In genomic region chr1:88575917-88576669, GRCm38 (mm10) we compare ENCODE assay signal across 7 mouse cellular contexts.
A peak's percentile ranks its signal among the peaks of the same experiment; 100 is the strongest.
DNase-seq lines count a peak whose midpoint lies in the region; ATAC-seq and TF ChIP-seq lines count a peak whose summit lies in the region.

No protein-coding gene starts in this region.

- H3K4me2 ChIP-seq in liver, embryonic 12.5 days: peak overlapping the region; percentile 50

- H3K36me3 ChIP-seq in G1E (replicated peaks): no peaks in the 10 kb centered on the region
- H3K36me3 ChIP-seq in liver, embryonic 12.5 days: no peaks in the 10 kb centered on the region
- no peaks in the 10 kb centered on the region for H3K36me3 ChIP-seq in spleen, adult 2 months (ENCODE audit: control insufficient read depth, insufficient read depth, low read length)

- H3K4me1 ChIP-seq in G1E (ENCODE audit: insufficient read depth, low read depth, low read length): peaks cover 13% of the 10 kb centered on the region
- peaks cover 11% of the 10 kb centered on the region; the same call in 1 of the 2 replicates for H3K4me1 ChIP-seq in liver, embryonic 12.5 days
- peaks cover 16% of the 10 kb centered on the region; the same call in 1 of the 2 replicates for H3K4me1 ChIP-seq in spleen, adult 2 months (ENCODE audit: control insufficient read depth, insufficient read depth, insufficient read length)

- DNase-seq in G1E (ENCODE audit: low spot score): no peak
- DNase-seq in spleen, adult 2 months (ENCODE audit: low read depth in 1 of 2, low spot score in 2 of 2): peak in 1 of 2 experiments; percentile 29
- DNase-seq in frontal cortex, postnatal 36 days (ENCODE audit: low spot score in 2 of 2): no peak
- no peak for DNase-seq in cerebellum, postnatal 4 days (ENCODE audit: low spot score in 2 of 2)
- DNase-seq in layer of hippocampus, postnatal 36 days: no peak

- H3K4me3 ChIP-seq in G1E (ENCODE audit: low read depth, low read length): peak overlapping the region; percentile 50; the same call in 1 of the 2 replicates
- peak overlapping the region; percentile 22 for H3K4me3 ChIP-seq in liver, embryonic 12.5 days
- 0 out of 2 replicates have a peak overlapping the region, but pooled peaks have one; percentile 15 for H3K4me3 ChIP-seq in spleen, adult 2 months (ENCODE audit: extremely low read depth, insufficient read depth, insufficient read length)

- H3K27ac ChIP-seq in liver, embryonic 12.5 days: no peak overlapping the region
- H3K27ac ChIP-seq in spleen, adult 2 months (ENCODE audit: insufficient read depth, low read length): peak overlapping the region; percentile 73

- TF ChIP-seq CTCF in G1E (IDR thresholded peaks at IDR 0.05; ENCODE audit: low read depth, low read length): no peak
- no peak for TF ChIP-seq CTCF in spleen, adult 2 months (IDR thresholded peaks at IDR 0.05; ENCODE audit: extremely low read depth, insufficient read depth, insufficient read length, insufficient replicate concordance)

- WGBS in liver, embryonic 12.5 days (ENCODE audit: insufficient replicate concordance): 25% methylated on average over 14 of the region's 14 CpGs
- 23% methylated on average over 14 of the region's 14 CpGs for WGBS in spleen, adult 2 months

- TF ChIP-seq POLR2A in spleen, adult 2 months (IDR thresholded peaks at IDR 0.05; ENCODE audit: low read depth, low read length): no peak

- peak; percentile 22; the same call in 1 of the 2 replicates for ATAC-seq in G1E (ENCODE audit: extremely low read depth, insufficient number of reproducible peaks, low FRiP score, poor library complexity, severe bottlenecking)
- 0 out of 2 replicates have a peak, but pooled peaks have one; percentile 55 for ATAC-seq in erythroblast, adult 5-6 weeks (replicated peaks; ENCODE audit: low FRiP score, poor library complexity, severe bottlenecking)
- no peak for ATAC-seq in liver, embryonic 12.5 days

- H3K9ac ChIP-seq in liver, embryonic 12.5 days: no peak overlapping the region; the same call in 1 of the 2 replicates

- no peaks in the 10 kb centered on the region; the same call in 1 of the 2 replicates for H3K27me3 ChIP-seq in G1E (ENCODE audit: insufficient read depth, low read length)
- H3K27me3 ChIP-seq in liver, embryonic 12.5 days (replicated peaks): peaks cover 10% of the 10 kb centered on the region; the same call in 1 of the 2 replicates
- no peaks in the 10 kb centered on the region for H3K27me3 ChIP-seq in spleen, adult 2 months (ENCODE audit: control insufficient read depth, insufficient read depth, low read length)

- peaks cover 8% of the 10 kb centered on the region for H3K9me3 ChIP-seq in G1E (replicated peaks)
- H3K9me3 ChIP-seq in liver, embryonic 12.5 days (replicated peaks): 0 out of 2 replicates have a peak, but pooled peaks cover 7% of the 10 kb centered on the region
